Mouse (Mus musculus): Measurements from ENCODE around the gene Add2. TPM values are rescaled to one million over a fixed set of nuclear protein-coding genes. Genes with fewer than 3 reads are reported as not detected.

Add2 gene
- polyA plus RNA-seq, 2 experiments = 54.9 to 73.5 TPM

DNA sequence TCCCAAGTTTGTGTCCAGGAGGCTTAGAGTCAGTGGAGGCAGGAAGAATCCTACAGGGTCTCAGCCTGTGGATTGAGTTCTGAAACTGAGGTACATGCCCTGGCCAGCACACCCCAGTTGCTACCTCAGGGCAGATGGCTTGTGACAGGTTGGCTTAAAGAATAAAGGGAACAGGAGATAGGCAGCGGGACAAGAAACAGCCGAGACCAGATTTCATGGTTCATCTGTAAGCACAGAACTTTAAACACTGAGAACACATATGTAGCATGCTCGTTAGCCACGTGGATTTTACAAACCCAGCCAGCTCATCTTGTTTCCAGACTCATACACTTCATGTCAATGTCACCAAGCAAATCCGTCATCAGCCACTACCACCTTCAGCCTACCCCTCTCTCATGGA is 139.4 kb downstream of the Add2 start:
- WGBS (ENCODE audit: insufficient replicate concordance) = 59% methylated on average over 5 of the region's 5 CpGs
- H3K27ac ChIP-seq = no peak overlapping the region
- H3K27me3 ChIP-seq (ENCODE audit: control insufficient read depth, insufficient read depth, low read length) = no peaks in the 10 kb centered on the region
- no peak overlapping the region for H3K4me3 ChIP-seq (ENCODE audit: insufficient read depth in 1 of 2, low read depth in 2 of 2, low read length in 2 of 2)
- TF ChIP-seq CTCF (IDR thresholded peaks at IDR 0.05; ENCODE audit: low read depth) = no peak
- TF ChIP-seq EP300 (IDR thresholded peaks at IDR 0.05; ENCODE audit: low read depth) = no peak
- no peaks in the 10 kb centered on the region for H3K36me3 ChIP-seq (replicated peaks; ENCODE audit: control insufficient read depth, insufficient read depth, low read depth)
- no peaks in the 10 kb centered on the region for H3K9me3 ChIP-seq (ENCODE audit: control insufficient read depth, low read length)
- ATAC-seq (ENCODE audit: insufficient read depth) = no peak
- no peak overlapping the region for H3K4me2 ChIP-seq (ENCODE audit: low read depth)
- no peak for DNase-seq (ENCODE audit: low read depth in 3 of 3, low spot score in 3 of 3)
- H3K9ac ChIP-seq (replicated peaks) = no peak overlapping the region
- H3K4me1 ChIP-seq (replicated peaks; ENCODE audit: control insufficient read depth in 2 of 2, insufficient read depth in 2 of 2, low read length in 1 of 2) = no peaks in the 10 kb centered on the region

DNA sequence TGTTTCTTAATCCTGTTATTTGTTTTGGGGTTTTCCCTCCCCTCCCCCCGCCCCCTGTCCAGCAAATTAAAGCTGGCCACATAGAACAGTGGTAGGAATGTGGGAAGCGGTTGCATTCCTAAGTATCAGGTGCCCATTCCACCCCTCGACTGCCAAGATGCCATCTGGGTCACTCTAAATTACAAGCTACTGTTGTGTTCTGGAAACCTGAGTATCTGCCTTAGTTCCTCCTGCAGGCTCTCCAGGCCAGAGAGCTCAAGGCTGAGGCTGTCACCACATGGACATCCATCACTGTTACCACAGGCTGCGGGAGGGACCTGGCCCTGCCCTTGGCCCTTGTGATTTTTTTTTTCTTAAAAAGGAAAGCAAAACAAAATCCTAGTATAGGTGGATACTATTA is 140.7 kb downstream of the Add2 start:
- DNase-seq (ENCODE audit: low read depth in 3 of 3, low spot score in 3 of 3) = no peak

More for the DNA sequence above, 140.7 kb downstream of the Add2 start:
- Histone ChIP-seq H3K4me2 (ENCODE audit: low read depth) (no peak overlapping the region), H3K4me3 (ENCODE audit: insufficient read depth in 1 of 2, low read depth in 2 of 2, low read length in 2 of 2) (no peak overlapping the region), H3K27ac (no peak overlapping the region), H3K27me3 (ENCODE audit: control insufficient read depth, insufficient read depth, low read length) (no peaks in the 10 kb centered on the region), H3K9ac (replicated peaks) (no peak overlapping the region), H3K4me1 (replicated peaks; ENCODE audit: control insufficient read depth in 2 of 2, insufficient read depth in 2 of 2, low read length in 1 of 2) (no peaks in the 10 kb centered on the region), H3K9me3 (ENCODE audit: control insufficient read depth, low read length) (no peaks in the 10 kb centered on the region), H3K36me3 (replicated peaks; ENCODE audit: control insufficient read depth, insufficient read depth, low read depth) (no peaks in the 10 kb centered on the region)
- TF ChIP-seq CTCF (IDR thresholded peaks at IDR 0.05; ENCODE audit: low read depth) = no peak
- TF ChIP-seq EP300 (IDR thresholded peaks at IDR 0.05; ENCODE audit: low read depth) = no peak
- WGBS (ENCODE audit: insufficient replicate concordance) = 51% methylated on average over 4 of the region's 4 CpGs
- no peak for ATAC-seq (ENCODE audit: insufficient read depth)

Other genes starting within 250 kb of the Add2 start
- gene Nat8f6, start 207.7 kb upstream of the Add2 start, polyA plus RNA-seq (2012; rRNA removed) = not detected in 2 replicates
- not detected in 2 replicates for gene Nat8f6, start 207.7 kb upstream of the Add2 start, polyA plus RNA-seq (2014; fragmentation: Nextera tagmentation; extraction: Ambion mirVana)
- not detected in 2 replicates for gene Nat8f5, start 207.7 kb upstream of the Add2 start, polyA plus RNA-seq (2012; rRNA removed)
- gene Nat8f5, start 207.7 kb upstream of the Add2 start, polyA plus RNA-seq (2014; fragmentation: Nextera tagmentation; extraction: Ambion mirVana) = not detected in 2 replicates
- 0.02 TPM in 1 of 2 replicates, not detected in the other for gene Nat8, start 196.6 kb upstream of the Add2 start, polyA plus RNA-seq (2012; rRNA removed)
- not detected in 2 replicates for gene Nat8, start 196.6 kb upstream of the Add2 start, polyA plus RNA-seq (2014; fragmentation: Nextera tagmentation; extraction: Ambion mirVana)
- not detected in 2 replicates for gene Nat8f2, start 159.5 kb upstream of the Add2 start, polyA plus RNA-seq (2012; rRNA removed)
- gene Nat8f2, start 159.5 kb upstream of the Add2 start, polyA plus RNA-seq (2014; fragmentation: Nextera tagmentation; extraction: Ambion mirVana) = not detected in 2 replicates
- 0.50 and 0.64 TPM in 2 replicates for gene Nat8f4, start 123.8 kb upstream of the Add2 start, polyA plus RNA-seq (2012; rRNA removed)
- gene Nat8f4, start 123.8 kb upstream of the Add2 start, polyA plus RNA-seq (2014; fragmentation: Nextera tagmentation; extraction: Ambion mirVana) = 0.81 and 0.87 TPM in 2 replicates
- gene Tprkb, start 116.8 kb upstream of the Add2 start, polyA plus RNA-seq (2012; rRNA removed) = 8.5 and 12.7 TPM in 2 replicates
- gene Tprkb, start 116.8 kb upstream of the Add2 start, polyA plus RNA-seq (2014; fragmentation: Nextera tagmentation; extraction: Ambion mirVana) = 13.4 and 14.6 TPM in 2 replicates
- gene Nat8f1, start 113.0 kb upstream of the Add2 start, polyA plus RNA-seq (2012; rRNA removed) = 4.7 TPM in 2 replicates
- gene Nat8f1, start 113.0 kb upstream of the Add2 start, polyA plus RNA-seq (2014; fragmentation: Nextera tagmentation; extraction: Ambion mirVana) = 5.0 and 6.6 TPM in 2 replicates
- 14.6 and 20.3 TPM in 2 replicates for gene Dusp11, start 67.0 kb upstream of the Add2 start, polyA plus RNA-seq (2012; rRNA removed)
- 27.2 and 30.4 TPM in 2 replicates for gene Dusp11, start 67.0 kb upstream of the Add2 start, polyA plus RNA-seq (2014; fragmentation: Nextera tagmentation; extraction: Ambion mirVana)
- not detected in 2 replicates for gene Figla, start 12.5 kb upstream of the Add2 start, polyA plus RNA-seq (2012; rRNA removed)
- not detected in 2 replicates for gene Figla, start 12.5 kb upstream of the Add2 start, polyA plus RNA-seq (2014; fragmentation: Nextera tagmentation; extraction: Ambion mirVana)
- 0.96 and 0.99 TPM in 2 replicates for gene Tgfa, start 166.5 kb downstream of the Add2 start, polyA plus RNA-seq (2012; rRNA removed)
- gene Tgfa, start 166.5 kb downstream of the Add2 start, polyA plus RNA-seq (2014; fragmentation: Nextera tagmentation; extraction: Ambion mirVana) = 1.7 and 2.2 TPM in 2 replicates